Mouse (Mus musculus) ES-E14 (cell line): ENCODE data around the gene Coasy. TPM values are rescaled to one million over a fixed set of nuclear protein-coding genes. Genes with fewer than 3 reads are reported as not detected.

ENCODE experiments used
- DNase-seq: peaks from one replicate; pipeline ENCODE4 v3.0.0-alpha.2; 2013; ENCODE audit warnings: low read depth, low spot score
- H3K27ac ChIP-seq: 2 replicates; pipeline ENCODE4 v1.5.1; 2012; ENCODE audit warnings: low read depth, mild to moderate bottlenecking, low read length, moderate library complexity, mixed read lengths; ENCODE audit not compliant: poor library complexity, insufficient read depth, severe bottlenecking
- H3K36me3 ChIP-seq: 2 replicates; pipeline ENCODE4 v1.6.1; 2012; ENCODE audit warnings: mild to moderate bottlenecking, low read length, moderate library complexity, mixed read lengths; ENCODE audit not compliant: control insufficient read depth, poor library complexity, insufficient read depth, severe bottlenecking
- H3K4me1 ChIP-seq, 2 experiments: fragments of 150-350 bp in 1 of 2; sonication (generic) in 1 of 2; 2 replicates each; pipeline ENCODE4 v1.6.1; 2012; ENCODE audit warnings: low read length in 2 of 2, mild to moderate bottlenecking in 1 of 2, mixed read lengths in 1 of 2; ENCODE audit not compliant: control insufficient read depth in 2 of 2, insufficient read depth in 2 of 2, poor library complexity in 1 of 2
- H3K4me3 ChIP-seq, 2 experiments: fragments of 150-350 bp in 1 of 2; sonication (generic) in 1 of 2; 2 replicates each; pipeline ENCODE4 v1.5.1; 2012; ENCODE audit warnings: low read length in 2 of 2, low read depth in 1 of 2, mild to moderate bottlenecking in 1 of 2, mixed read lengths in 1 of 2; ENCODE audit not compliant: insufficient read depth in 1 of 2, poor library complexity in 1 of 2, severe bottlenecking in 1 of 2
- H3K9ac ChIP-seq: 2 replicates; pipeline ENCODE4 v1.6.1; 2012; ENCODE audit warnings: low read depth, mild to moderate bottlenecking, low read length, mixed read lengths; ENCODE audit not compliant: poor library complexity, insufficient read depth, severe bottlenecking
- H3K9me3 ChIP-seq: fragments of 150-350 bp; sonication (generic); 2 replicates; pipeline ENCODE4 v1.6.1; 2012; ENCODE audit warnings: low read depth, mild to moderate bottlenecking, low read length; ENCODE audit not compliant: control insufficient read depth, insufficient read depth
- CHD2 ChIP-seq: IDR thresholded peaks from 2 replicates; pipeline ENCODE4 v1.6.1; 2014; ENCODE audit warnings: mild to moderate bottlenecking, low read depth, low read length, inconsistent platforms
- HCFC1 ChIP-seq: IDR thresholded peaks from 2 replicates; pipeline ENCODE4 v1.6.1; 2012; ENCODE audit warnings: low read length, inconsistent platforms, borderline replicate concordance; ENCODE audit not compliant: insufficient read depth
- MAFK ChIP-seq: IDR thresholded peaks from 2 replicates; pipeline ENCODE4 v1.6.1; 2014; ENCODE audit warnings: mild to moderate bottlenecking, low read depth, low read length, inconsistent platforms; ENCODE audit not compliant: insufficient read depth
- ZC3H11A ChIP-seq: IDR thresholded peaks from 2 replicates; pipeline ENCODE4 v1.6.1; 2012; ENCODE audit warnings: low read depth, mild to moderate bottlenecking, inconsistent platforms, low read length, borderline replicate concordance
- ZNF384 ChIP-seq: IDR thresholded peaks from 2 replicates; pipeline ENCODE4 v1.6.1; 2012; ENCODE audit warnings: low read depth, low read length, inconsistent platforms
- in situ Hi-C, 2 experiments: fragments of 600-800 bp; cut with MboI; formaldehyde crosslinking; loops; one replicate each; pipeline ENCODE4 v1.15.1; 2025; ENCODE audit warnings: low sequenced_read_pairs in 2 of 2, inconsistent platforms in 1 of 2; ENCODE audit not compliant: unreplicated experiment in 2 of 2
- total RNA-seq: library from RNA; depleted of rRNA; stranded (reverse); fragments of 300-350 nt; gene quantifications from 2 replicates; pipeline ENCODE4 v1.2.3, GENCODE M21; 2012

The Coasy gene
- total RNA-seq, 1 experiment = 21.9 TPM

DNA sequence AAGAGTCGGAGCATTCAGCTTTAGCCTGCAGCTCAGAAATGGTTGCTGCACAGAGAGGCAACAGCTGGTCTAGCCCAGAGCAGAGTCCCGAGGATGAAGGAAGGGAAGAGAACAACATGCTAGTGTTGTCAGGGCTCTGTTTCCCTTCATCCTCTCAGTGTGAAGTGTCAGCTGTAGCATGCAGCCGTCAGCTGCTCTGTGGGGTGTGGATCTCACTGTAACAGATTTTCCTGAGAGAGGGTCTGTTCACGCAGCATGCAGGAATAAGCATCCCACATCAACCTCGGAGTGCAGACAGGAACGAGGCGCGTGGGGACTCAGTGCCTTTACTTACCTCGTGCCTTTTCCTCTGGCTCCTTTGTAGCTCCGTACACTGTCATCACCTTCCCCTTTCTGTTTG lies 44.6 kb upstream of the Coasy start:
- DNase-seq = no peak
- H3K36me3 ChIP-seq = peaks cover 6% of the 10 kb centered on the region; the same call in 1 of the 2 replicates

DNA sequence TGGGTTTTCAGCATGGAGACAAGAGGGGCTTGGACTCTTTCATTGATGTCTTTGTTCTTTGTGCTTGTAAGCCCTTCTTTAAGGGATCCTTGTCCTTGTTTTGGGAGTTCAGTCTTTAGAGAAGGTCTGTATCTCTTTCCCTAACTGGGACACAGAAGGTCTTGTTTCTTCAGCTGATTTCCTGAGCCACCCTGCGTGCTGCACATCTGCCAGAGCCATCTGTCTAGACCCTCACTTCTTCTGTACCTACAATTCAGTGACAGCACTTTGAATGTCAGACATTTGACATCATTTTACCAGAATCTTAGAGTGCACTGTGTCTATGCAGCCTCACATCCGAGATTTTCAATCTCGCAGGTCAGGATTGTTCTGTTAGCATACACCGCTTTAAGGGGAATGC lies 36.5 kb upstream of the Coasy start:
- Histone ChIP-seq H3K9me3 (no peaks in the 10 kb centered on the region), H3K27ac (no peak overlapping the region), H3K4me3 (no peak overlapping the region), H3K4me1 (peaks cover 0 to 2% of the 10 kb centered on the region in 2 experiments; a peak in 2 of 4 replicates), H3K9ac (no peak overlapping the region), H3K36me3 (peaks cover 8% of the 10 kb centered on the region; the same call in 1 of the 2 replicates)
- TF ChIP-seq CHD2 = no peak
- no peak for TF ChIP-seq ZNF384
- TF ChIP-seq ZC3H11A = no peak
- TF ChIP-seq MAFK = no peak
- DNase-seq = no peak
- in situ Hi-C loops = no loop called here

More for the DNA sequence above, 44.6 kb upstream of the Coasy start:
- Histone ChIP-seq H3K9ac (no peak overlapping the region), H3K4me3 (no peak overlapping the region), H3K9me3 (no peaks in the 10 kb centered on the region), H3K4me1 (no peaks in the 10 kb centered on the region), H3K27ac (no peak overlapping the region)
- TF ChIP-seq ZNF384 (no peak), HCFC1 (no peak), CHD2 (no peak), MAFK (no peak), ZC3H11A (no peak)
- in situ Hi-C loops = no loop called here

DNA sequence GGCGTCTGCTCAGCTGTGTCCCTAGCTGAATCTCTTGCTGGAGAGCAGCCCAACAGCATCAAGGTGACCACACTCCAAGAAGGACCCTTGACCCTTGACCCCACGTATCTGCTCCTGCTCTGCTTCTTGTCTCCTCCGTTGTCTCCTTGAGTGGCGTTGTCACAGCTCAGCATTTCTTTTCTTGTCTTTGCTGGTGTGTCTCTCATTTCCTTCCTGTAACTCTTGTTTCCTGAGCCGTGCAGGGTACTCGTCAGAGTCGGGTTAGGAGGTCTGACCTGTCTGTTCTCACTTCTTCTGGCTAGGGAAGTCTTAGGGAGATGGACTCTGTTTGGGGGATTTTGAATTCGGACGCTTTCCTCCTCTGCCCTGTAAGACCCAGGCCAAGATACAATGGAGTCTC lies 35.9 kb upstream of the Coasy start:
- Histone ChIP-seq H3K27ac (no peak overlapping the region), H3K36me3 (peaks cover 8% of the 10 kb centered on the region; the same call in 1 of the 2 replicates), H3K9ac (no peak overlapping the region), H3K4me3 (no peak overlapping the region), H3K4me1 (peaks cover 0 to 2% of the 10 kb centered on the region in 2 experiments; a peak in 2 of 4 replicates), H3K9me3 (no peaks in the 10 kb centered on the region)
- no peak for TF ChIP-seq MAFK
- no peak for TF ChIP-seq HCFC1
- no peak for TF ChIP-seq CHD2
- no peak for TF ChIP-seq ZC3H11A
- TF ChIP-seq ZNF384 = no peak
- DNase-seq = no peak
- in situ Hi-C loops = no loop called here

DNA sequence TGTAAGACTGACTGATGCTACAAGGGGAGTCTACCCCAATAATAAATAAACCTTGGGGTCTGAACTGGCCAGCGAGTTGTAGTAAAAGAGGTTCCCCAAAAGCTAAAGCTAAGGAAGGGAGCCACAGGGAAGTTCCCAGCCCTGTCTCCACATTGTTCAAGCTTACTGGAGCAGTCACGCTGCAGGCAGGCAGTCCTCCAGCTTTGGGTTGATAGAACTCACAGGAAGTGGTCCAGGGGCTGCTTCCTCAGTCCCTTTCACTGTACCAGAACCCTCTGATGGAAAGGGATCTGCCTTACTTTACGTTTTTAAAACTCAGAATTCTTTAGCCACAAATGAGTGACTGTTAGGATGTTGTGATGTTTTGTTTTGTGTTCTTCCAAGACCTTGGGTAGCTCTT lies 34.9 kb upstream of the Coasy start:
- H3K9me3 ChIP-seq = no peaks in the 10 kb centered on the region
- H3K4me3 ChIP-seq = no peak overlapping the region
- H3K4me1 ChIP-seq = peaks cover 0 to 2% of the 10 kb centered on the region in 2 experiments; a peak in 2 of 4 replicates
- in situ Hi-C loops = no loop called here
- no peak overlapping the region for H3K9ac ChIP-seq
- peaks cover 8% of the 10 kb centered on the region; the same call in 1 of the 2 replicates for H3K36me3 ChIP-seq
- DNase-seq = no peak
- H3K27ac ChIP-seq = no peak overlapping the region
- TF ChIP-seq ZC3H11A = no peak
- no peak for TF ChIP-seq CHD2
- no peak for TF ChIP-seq ZNF384
- no peak for TF ChIP-seq HCFC1
- no peak for TF ChIP-seq MAFK

DNA sequence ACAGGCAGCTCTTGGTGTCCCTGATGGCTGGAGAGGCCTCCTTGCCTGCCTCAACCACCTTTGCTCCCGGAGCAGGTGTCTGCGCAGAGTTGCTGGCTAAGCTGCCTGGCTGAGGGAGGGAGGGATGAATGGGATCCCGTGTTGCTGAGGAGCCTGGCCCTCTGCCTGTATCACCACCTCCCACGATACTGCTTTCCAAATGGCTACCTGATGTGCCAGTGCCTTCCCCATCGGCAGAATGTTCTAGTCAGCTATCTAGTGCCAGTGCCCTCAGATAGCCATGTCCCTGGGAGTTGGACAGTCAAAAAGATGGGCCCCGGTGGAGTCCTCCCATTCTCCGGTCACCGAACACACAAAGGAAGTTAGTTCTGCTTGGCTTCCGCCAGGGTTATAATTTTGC lies 32.0 kb upstream of the Coasy start:
- Histone ChIP-seq H3K9me3 (no peaks in the 10 kb centered on the region), H3K4me3 (no peak overlapping the region), H3K27ac (no peak overlapping the region), H3K36me3 (peaks cover 4% of the 10 kb centered on the region; the same call in 1 of the 2 replicates), H3K4me1 (peaks cover under 1 to 4% of the 10 kb centered on the region in 2 experiments; a peak in 3 of 4 replicates), H3K9ac (no peak overlapping the region)
- TF ChIP-seq ZC3H11A = no peak
- TF ChIP-seq HCFC1 = no peak
- no peak for TF ChIP-seq ZNF384
- no peak for TF ChIP-seq CHD2
- TF ChIP-seq MAFK = no peak
- in situ Hi-C loops = no loop called here
- no peak for DNase-seq
